Mouse (Mus musculus) embryonic fibroblast, embryonic 13.5 days (primary cell): ENCODE measurements at regions not wholly inside any gene's neighbourhood (a gene's known extent, or its start where the extent isn't known, plus 50 kb on each side); places are given as distances from the start of the nearest gene placed in this dataset.

ENCODE experiments used
- CTCF ChIP-seq: IDR thresholded peaks from 2 replicates; pipeline ENCODE4 v1.5.1; 2011; ENCODE audit warnings: mild to moderate bottlenecking, control low read depth, low read length, moderate library complexity, borderline replicate concordance; ENCODE audit not compliant: insufficient read depth
- POLR2A ChIP-seq: IDR thresholded peaks from 2 replicates; pipeline ENCODE4 v1.6.1; 2011; ENCODE audit warnings: low read depth, mild to moderate bottlenecking, control low read depth, low read length, moderate library complexity

DNA sequence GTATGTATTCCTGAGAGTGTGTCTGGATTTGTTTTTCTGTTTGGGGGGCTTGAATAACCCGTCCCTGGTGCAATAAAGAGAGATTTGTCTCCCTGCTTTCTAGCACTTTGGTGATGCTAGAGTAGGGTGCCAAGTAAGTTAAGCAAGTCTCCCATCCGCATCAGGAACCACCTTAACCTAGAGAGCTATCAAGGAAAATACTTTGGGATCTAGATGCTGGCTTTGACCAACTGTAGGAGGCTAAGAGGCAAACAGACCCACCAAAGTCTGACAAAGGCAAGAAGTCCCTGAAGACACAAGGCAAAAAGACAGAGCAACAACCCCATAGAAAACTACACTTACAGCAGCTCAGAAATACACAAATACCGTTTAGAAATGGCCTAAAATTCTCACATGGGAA, 163.8 kb upstream of the Tmem161b start:
- TF ChIP-seq CTCF (no peak), POLR2A (no peak)
